Mouse (Mus musculus) layer of hippocampus, postnatal 10 days (tissue): ENCODE data around the gene Gm28230. TPM values are rescaled to one million over a fixed set of nuclear protein-coding genes. Genes with fewer than 3 reads are reported as not detected.

Source experiments
- DNase-seq, 2 experiments: peaks; one replicate each; pipeline ENCODE4 v3.0.0; 2021; ENCODE audit warnings: low spot score in 2 of 2
- long read RNA-seq: library from polyadenylated mRNA; stranded (forward); transcript quantifications from one replicate; pipeline ENCODE4 v2.0.0, GENCODE M21; 2023
- total RNA-seq, 2 experiments: library from RNA; stranded (reverse); gene quantifications; 2 replicates each; pipeline ENCODE4 v1.2.3; 2021

Gm28230 gene
- total RNA-seq, result not detected
- long read RNA-seq, result 0 reads

- no peak for DNase-seq
Measured at GRCm38 (mm10) chr2:74726551-74726950, at the start of gene Gm28230. TSS of gene Gm28230 (plus strand) at chr2:74726728.

GRCm38 (mm10) chr2:74677106-74677505, 49.4 kb upstream of the Gm28230 start:
- no peak for DNase-seq

- DNase-seq, result no peak
Measured at GRCm38 (mm10) chr2:74678891-74679595, 47.5 kb upstream of the Gm28230 start, which contains the start of gene Hoxd11. TSS of gene Hoxd11 (plus strand) at chr2:74679557.

- no peak for DNase-seq
Measured at GRCm38 (mm10) chr2:74679596-74679971, 46.9 kb upstream of the Gm28230 start.

GRCm38 (mm10) chr2:74679980-74680379, 46.5 kb upstream of the Gm28230 start:
- no peak for DNase-seq

- DNase-seq, result no peak
Measured at GRCm38 (mm10) chr2:74680561-74681398, 45.7 kb upstream of the Gm28230 start.

- no peak for DNase-seq
Measured at GRCm38 (mm10) chr2:74681594-74682531, 44.7 kb upstream of the Gm28230 start.

- DNase-seq, result no peak
Measured at GRCm38 (mm10) chr2:74682796-74683195, 43.7 kb upstream of the Gm28230 start.

- DNase-seq, result no peak
Measured at GRCm38 (mm10) chr2:74683471-74683951, 43.0 kb upstream of the Gm28230 start.

GRCm38 (mm10) chr2:74684106-74684505, 42.4 kb upstream of the Gm28230 start:
- no peak for DNase-seq

GRCm38 (mm10) chr2:74685059-74685603, 41.4 kb upstream of the Gm28230 start:
- DNase-seq, result no peak

GRCm38 (mm10) chr2:74686301-74686987, 40.1 kb upstream of the Gm28230 start:
- DNase-seq, result peak in 1 of 2 experiments; percentile 64

GRCm38 (mm10) chr2:74686988-74687697, 39.4 kb upstream of the Gm28230 start:
- DNase-seq, result no peak

- DNase-seq, result no peak
Measured at GRCm38 (mm10) chr2:74687698-74688555, 38.6 kb upstream of the Gm28230 start.

GRCm38 (mm10) chr2:74688795-74689573, 37.5 kb upstream of the Gm28230 start:
- DNase-seq, result no peak

- peak in 1 of 2 experiments; percentile 22 for DNase-seq
Measured at GRCm38 (mm10) chr2:74689574-74690337, 36.8 kb upstream of the Gm28230 start.

GRCm38 (mm10) chr2:74690338-74690716, 36.2 kb upstream of the Gm28230 start:
- no peak for DNase-seq
